Mouse (Mus musculus): ENCODE data around the gene Rps28.

Rps28 gene

GRCm38 (mm10) chr17:33812475-33812874 lies 11.9 kb downstream of the Rps28 start:
- no peak for DNase-seq (ENCODE audit: low spot score in 2 of 2)

DNA sequence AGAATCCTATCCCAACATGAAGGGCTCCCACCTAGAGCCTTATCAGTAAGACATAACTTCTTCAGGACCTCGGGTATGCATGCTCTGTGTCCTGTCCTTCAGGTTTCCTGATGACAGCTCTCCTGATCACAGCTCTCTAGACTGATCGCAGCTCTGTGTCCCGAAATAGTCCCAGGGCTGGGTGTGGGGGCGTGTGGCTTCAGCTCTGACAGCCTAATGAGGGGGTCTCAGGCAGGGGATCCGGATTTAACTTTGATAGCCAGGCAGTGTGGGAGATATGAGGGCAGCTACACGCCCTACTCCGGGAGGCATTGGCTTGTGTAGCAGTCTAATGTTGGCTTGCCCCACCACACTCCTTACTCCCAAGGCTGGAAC lies 13.2 kb downstream of the Rps28 start:
- DNase-seq (ENCODE audit: low spot score in 2 of 2): no peak

DNA sequence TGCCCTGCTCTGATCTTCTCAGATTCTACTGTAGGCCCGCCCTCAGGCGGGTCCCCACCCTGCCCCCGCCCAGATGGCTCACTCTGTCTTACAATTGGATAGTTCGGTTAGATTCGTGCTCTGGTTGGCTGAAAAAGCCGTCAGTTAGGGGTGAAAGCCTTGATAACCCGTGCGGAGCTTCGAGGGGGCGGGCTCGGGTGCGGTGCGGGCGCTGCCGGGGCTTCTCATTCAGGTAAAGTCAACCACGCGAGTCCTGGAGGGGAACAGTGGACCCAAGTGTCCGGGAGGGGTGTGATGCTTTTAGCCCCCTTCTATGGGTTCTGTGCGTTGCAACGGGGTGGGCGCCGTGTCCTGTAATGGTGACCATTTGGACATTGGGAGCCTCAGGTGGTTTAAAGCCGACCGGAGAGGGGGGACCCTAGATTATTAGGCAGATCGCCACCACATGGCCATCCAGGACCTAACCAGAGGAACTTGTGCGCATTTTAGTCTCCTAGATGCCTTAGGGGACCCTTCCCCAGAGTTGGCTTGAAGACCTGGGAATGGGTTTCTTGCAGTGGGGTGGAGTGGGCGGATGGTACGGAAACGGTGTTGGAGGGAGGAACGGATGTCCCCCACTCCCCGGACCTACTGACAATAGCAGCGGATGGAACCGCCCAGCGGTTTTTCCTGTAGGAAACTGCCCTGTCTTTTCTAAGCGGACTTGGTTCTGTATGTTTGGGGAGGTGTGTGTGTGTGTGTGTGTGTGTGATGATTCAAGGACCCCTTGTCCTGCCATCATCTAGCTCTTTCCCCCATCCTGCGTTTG lies 13.8 kb downstream of the Rps28 start, which contains the start of gene Kank3:
Gene Kank3, plus strand, starts transcription at position 186 of the 808 bp plus-strand sequence.
- peak; percentile 87 to 92 for DNase-seq (ENCODE audit: low spot score in 2 of 2)

- DNase-seq (ENCODE audit: low spot score in 2 of 2): no peak
These were observed 16.2 kb downstream of the Rps28 start for GRCm38 (mm10) chr17:33808192-33808591.

DNA sequence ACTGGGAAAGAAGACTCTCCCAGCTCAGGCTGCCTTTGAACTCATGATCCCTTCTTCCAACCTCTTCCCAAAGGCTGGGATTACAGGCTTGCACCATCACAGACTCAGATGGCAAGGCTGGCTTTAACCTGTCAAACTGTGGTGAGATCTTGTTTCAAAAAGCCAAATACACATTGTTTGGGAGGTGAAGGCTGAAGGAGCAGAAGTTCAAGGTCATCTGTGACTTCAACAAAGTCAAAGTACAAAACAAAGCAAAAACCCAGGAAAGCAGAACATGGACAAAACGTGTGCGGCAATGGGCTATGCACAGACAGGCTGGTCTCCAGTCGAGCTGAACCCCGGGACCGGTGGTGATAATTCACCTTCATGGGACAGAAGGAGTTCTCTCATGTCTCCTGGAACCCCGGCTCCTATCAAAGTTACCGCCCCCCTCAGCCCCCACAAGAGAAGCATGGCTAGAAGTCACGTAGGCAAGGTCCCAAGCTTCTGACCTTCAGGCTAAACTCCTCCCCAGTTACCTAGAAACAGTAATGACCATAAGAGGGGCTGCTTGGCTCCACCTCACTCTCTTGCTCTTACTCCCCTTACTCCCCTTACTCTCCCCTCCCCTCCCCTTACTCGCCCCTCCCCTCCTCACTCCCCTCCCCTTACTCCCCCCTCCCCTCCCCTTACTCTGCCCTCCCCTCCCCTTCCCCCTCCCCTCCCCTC lies 17.0 kb downstream of the Rps28 start:
- no peak for DNase-seq (ENCODE audit: low spot score in 2 of 2)

GRCm38 (mm10) chr17:33804745-33805144 lies 19.6 kb downstream of the Rps28 start:
- DNase-seq (ENCODE audit: low spot score in 2 of 2): no peak

GRCm38 (mm10) chr17:33804205-33804604 lies 20.2 kb downstream of the Rps28 start:
- no peak for DNase-seq (ENCODE audit: low spot score in 2 of 2)

GRCm38 (mm10) chr17:33802221-33802620 lies 22.1 kb downstream of the Rps28 start:
- no peak for DNase-seq (ENCODE audit: low spot score in 2 of 2)

DNA sequence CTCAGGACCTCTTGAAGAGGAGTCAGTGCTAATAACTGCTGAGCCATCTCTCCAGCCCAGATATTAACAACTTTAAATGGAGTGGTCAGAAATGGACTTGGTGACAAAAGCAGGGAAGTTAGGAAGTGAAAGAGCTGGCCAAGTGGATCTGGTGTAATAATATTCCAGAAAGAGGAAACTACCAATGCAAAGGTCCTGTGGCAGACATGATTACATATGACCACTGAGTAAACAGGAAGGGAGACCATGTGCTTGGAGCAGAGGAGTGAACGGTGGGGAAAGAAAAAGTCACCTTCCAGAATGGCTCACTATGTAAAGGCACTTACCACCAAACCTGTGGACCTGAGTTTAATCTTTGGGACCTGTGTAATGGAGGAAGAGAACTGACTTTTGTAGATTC lies 25.1 kb downstream of the Rps28 start:
- no peak for DNase-seq (ENCODE audit: low spot score in 2 of 2)

- no peak for DNase-seq (ENCODE audit: low spot score in 2 of 2)
These were observed 26.1 kb downstream of the Rps28 start for GRCm38 (mm10) chr17:33798306-33798705.

GRCm38 (mm10) chr17:33788732-33789131 lies 35.6 kb downstream of the Rps28 start:
- DNase-seq (ENCODE audit: low spot score in 2 of 2): no peak

- no peak for DNase-seq (ENCODE audit: low spot score in 2 of 2)
These were observed 38.0 kb downstream of the Rps28 start for GRCm38 (mm10) chr17:33786375-33786774.

- no peak for DNase-seq (ENCODE audit: low spot score in 2 of 2)
These were observed 39.4 kb downstream of the Rps28 start for GRCm38 (mm10) chr17:33784939-33785338.

- peak in 1 of 2 experiments; percentile 28 for DNase-seq (ENCODE audit: low spot score in 2 of 2)
These were observed 41.0 kb downstream of the Rps28 start for GRCm38 (mm10) chr17:33783408-33783807.

GRCm38 (mm10) chr17:33782067-33782466 lies 42.3 kb downstream of the Rps28 start:
- DNase-seq (ENCODE audit: low spot score in 2 of 2): no peak

GRCm38 (mm10) chr17:33781124-33781977 lies 43.0 kb downstream of the Rps28 start, which contains the start of gene Angptl4:
Angptl4 (minus strand) TSS chr17:33781830.
- DNase-seq (ENCODE audit: low spot score in 2 of 2): peak; percentile 72 to 85

DNA sequence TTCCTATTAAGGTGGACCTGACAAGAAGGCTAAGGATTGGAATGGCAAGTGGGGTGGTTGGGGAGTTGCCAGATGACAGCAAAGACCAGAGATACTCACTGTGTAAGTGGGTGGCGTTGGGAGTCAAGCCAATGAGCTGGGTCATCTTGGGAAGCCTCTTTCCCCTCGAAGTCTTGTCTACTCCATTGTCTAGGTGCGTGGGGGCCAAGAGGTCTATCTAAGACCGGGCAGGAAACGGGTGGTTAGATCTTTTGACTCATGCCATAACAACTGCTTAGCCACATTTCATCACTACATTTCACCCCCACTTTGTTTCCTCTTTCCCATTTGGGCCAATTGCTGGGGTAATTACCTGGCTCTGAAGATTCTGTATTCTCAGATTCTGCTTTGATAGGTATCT lies 43.9 kb downstream of the Rps28 start:
- DNase-seq (ENCODE audit: low spot score in 2 of 2): peak in 1 of 2 experiments; percentile 60

DNA sequence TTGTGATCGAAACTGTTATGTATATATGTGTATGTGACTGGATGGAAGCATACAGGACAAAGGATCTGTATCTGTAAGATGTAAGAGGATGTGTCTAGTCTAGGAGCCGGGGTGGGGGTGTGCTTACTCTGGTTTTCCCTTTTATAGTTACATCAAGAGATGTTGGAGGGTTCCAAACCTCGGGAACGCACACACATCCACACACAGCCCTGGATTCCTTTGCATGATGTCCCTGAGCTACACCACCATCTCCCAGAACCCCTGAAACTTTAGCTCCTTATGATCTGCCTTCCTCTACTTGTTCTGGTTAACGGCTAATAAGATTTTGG lies 44.4 kb downstream of the Rps28 start:
- no peak for DNase-seq (ENCODE audit: low spot score in 2 of 2)

DNA sequence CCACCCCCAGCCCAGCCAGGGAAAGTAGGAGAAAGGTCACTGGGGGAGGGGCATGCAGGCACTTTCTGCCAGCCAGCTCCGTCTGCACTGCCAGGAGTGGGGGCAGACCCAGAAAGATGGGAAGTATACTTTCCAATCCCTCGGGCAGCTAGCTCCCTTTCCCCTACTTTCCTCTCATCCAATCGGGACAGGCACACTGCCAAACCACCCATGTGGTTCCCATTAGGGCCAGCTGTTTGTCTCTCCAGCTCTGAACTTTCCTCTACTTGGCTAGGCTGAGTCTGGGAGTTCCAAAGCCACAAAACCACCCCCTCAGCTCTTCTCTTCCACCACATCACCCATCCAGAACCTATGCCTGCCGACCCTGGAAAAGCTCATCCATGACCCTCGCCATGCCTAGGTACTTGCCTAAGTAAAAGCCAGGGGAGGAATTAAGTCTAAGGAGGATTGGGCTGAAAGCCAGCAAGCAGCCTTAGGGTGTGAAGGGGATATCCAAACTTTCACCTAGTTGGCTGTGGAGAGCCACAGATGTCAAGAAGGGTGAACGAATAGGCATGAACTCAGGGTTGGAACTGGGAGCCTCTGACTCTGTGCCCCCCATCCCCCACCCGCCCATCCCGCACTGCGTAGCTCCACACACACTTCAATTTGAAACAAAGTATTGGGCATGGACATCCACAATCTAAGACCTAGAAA lies 44.9 kb downstream of the Rps28 start:
- peak; percentile 36 to 63 for DNase-seq (ENCODE audit: low spot score in 2 of 2)

DNA sequence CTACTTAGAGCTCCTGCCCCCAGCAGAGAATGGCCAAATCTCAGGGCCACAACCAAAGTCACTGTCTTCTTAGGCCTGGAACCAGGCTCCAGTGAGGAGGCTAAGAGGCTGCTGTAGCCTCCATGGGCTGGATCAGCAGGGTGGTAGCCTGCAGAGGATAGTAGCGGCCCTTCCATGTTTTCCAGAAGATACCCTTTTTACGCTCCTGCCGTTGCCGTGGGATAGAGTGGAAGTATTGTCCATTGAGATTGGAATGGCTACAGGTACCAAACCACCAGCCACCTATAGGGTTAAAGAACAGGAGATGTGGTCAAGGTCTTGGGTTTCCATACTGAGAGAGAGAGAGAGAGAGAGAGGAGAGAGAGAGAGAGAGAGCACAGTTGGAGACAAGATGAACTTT lies 49.1 kb downstream of the Rps28 start:
- DNase-seq (ENCODE audit: low spot score in 2 of 2): no peak

DNA sequence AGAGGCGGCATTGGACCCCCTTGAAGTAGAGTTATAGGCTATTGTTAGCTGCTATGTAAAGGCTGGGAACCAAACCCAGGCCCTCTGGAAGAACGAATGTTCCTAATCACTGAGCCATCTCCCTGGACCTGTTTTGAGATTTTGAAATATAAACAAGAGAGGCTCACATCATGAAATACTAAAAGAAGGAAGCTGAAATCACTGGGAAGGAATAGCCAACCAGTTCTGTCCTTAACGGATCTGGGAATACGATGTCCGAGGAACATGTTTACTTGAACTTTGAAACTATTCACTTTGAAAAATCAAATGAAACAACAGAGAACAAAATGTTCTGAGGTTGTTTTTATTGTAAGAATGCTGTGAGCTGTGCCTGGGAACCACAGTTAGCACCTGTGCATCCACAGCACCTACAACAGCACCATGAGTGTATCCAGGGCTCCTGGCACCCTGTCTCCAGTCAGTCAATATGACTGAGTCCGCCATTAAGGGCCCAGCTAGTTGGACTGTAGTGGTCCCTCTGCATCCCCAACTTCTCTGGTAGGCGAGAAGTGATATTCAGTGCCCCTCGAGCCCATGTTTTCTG lies 49.7 kb downstream of the Rps28 start:
- no peak for DNase-seq (ENCODE audit: low spot score in 2 of 2)

All from spleen, postnatal 4 days (tissue).